Mouse (Mus musculus) hindbrain, embryonic 11.5 days (tissue): ENCODE measurements around the gene Wfikkn1. TPM values are rescaled to one million over a fixed set of nuclear protein-coding genes. Genes with fewer than 3 reads are reported as not detected.
A peak's percentile ranks its signal among the peaks of the same experiment; 100 is the strongest.

Source experiments
- ATAC-seq: fragments of 200-750 bp; cut with Nextera tagmentation; 2 replicates; pipeline ENCODE4 v1.8.0; 2017; ENCODE audit warnings: mild to moderate bottlenecking, moderate TSS enrichment, moderate library complexity; ENCODE audit not compliant: low FRiP score
- DNase-seq: peaks from one replicate; pipeline ENCODE4 v3.0.0-alpha.2; 2015; ENCODE audit warnings: low spot score
- H3K27ac ChIP-seq: fragments of 300-500 bp; sonication (generic); 2 replicates; pipeline ENCODE4 v1.5.1; 2014; ENCODE audit warnings: mild to moderate bottlenecking, low read depth, low read length
- H3K27me3 ChIP-seq: fragments of 300-500 bp; sonication (generic); 2 replicates; pipeline ENCODE4 v1.6.1; 2014; ENCODE audit warnings: mild to moderate bottlenecking, low read length, moderate library complexity, mixed read lengths; ENCODE audit not compliant: control insufficient read depth, insufficient read depth
- H3K36me3 ChIP-seq: fragments of 300-500 bp; sonication (generic); 2 replicates; pipeline ENCODE4 v1.6.1; 2014; ENCODE audit warnings: mild to moderate bottlenecking, low read length, moderate library complexity, mixed read lengths; ENCODE audit not compliant: control insufficient read depth, insufficient read depth
- H3K4me1 ChIP-seq: fragments of 300-500 bp; sonication (generic); replicated peaks from 2 replicates; pipeline ENCODE4 v1.6.1; 2014; ENCODE audit warnings: low read length, mixed read lengths; ENCODE audit not compliant: control insufficient read depth, insufficient read depth
- H3K4me2 ChIP-seq: fragments of 300-500 bp; sonication (generic); replicated peaks from 2 replicates; pipeline ENCODE4 v1.6.1; 2014; ENCODE audit warnings: mild to moderate bottlenecking, low read depth, low read length
- H3K4me3 ChIP-seq: fragments of 300-500 bp; sonication (generic); 2 replicates; pipeline ENCODE4 v1.5.1; 2014; ENCODE audit warnings: low read depth, low read length
- H3K9ac ChIP-seq: fragments of 300-500 bp; sonication (generic); 2 replicates; pipeline ENCODE4 v1.6.1; 2014; ENCODE audit warnings: low read depth, low read length
- H3K9me3 ChIP-seq: fragments of 300-500 bp; sonication (generic); 2 replicates; pipeline ENCODE4 v1.6.1; 2016; ENCODE audit warnings: low read length; ENCODE audit not compliant: control insufficient read depth
- WGBS: fragments of 180-500 bp; shearing (Covaris S2); extraction: QIAGEN DNeasy Blood & Tissue Kit; methylation state at CpG from one replicate; pipeline ENCODE4 v1.1.7; 2014; 5-methylcytosine and 5-hydroxymethylcytosine counted together
- polyA plus RNA-seq: library from polyadenylated mRNA; unstranded; fragments of >200 nt; fragmentation: Nextera tagmentation; extraction: Ambion mirVana; gene quantifications from 2 replicates; pipeline ENCODE4 v1.2.1, GENCODE M21; 2014

The Wfikkn1 gene
- polyA plus RNA-seq, 1 experiment from 2014 or later = 0.71 TPM

- ATAC-seq (no peak), DNase-seq (peak; percentile 72)
- H3K9me3 ChIP-seq = no peaks in the 10 kb centered on the region
- H3K36me3 ChIP-seq = no peaks in the 10 kb centered on the region
- 2% methylated on average over 5 of the region's 5 CpGs for WGBS
- H3K4me3 ChIP-seq = no peak overlapping the region
- H3K9ac ChIP-seq = peak overlapping the region; percentile 37
- no peaks in the 10 kb centered on the region for H3K27me3 ChIP-seq
- H3K27ac ChIP-seq = peak overlapping the region; percentile 89
- no peak overlapping the region for H3K4me2 ChIP-seq
- H3K4me1 ChIP-seq = peaks cover 21% of the 10 kb centered on the region
Observed at GRCm38 (mm10) chr17:25880913-25881641, 419 bp upstream of the Wfikkn1 start.

- no peak for DNase-seq
- WGBS = 68% methylated on average over 8 of the region's 8 CpGs
- Histone ChIP-seq H3K9me3 (no peaks in the 10 kb centered on the region), H3K4me2 (no peak overlapping the region), H3K36me3 (no peaks in the 10 kb centered on the region), H3K4me3 (no peak overlapping the region), H3K27ac (no peak overlapping the region), H3K9ac (no peak overlapping the region), H3K4me1 (peaks cover 21% of the 10 kb centered on the region), H3K27me3 (no peaks in the 10 kb centered on the region)
- no peak for ATAC-seq
Observed at GRCm38 (mm10) chr17:25879750-25880149, 908 bp downstream of the Wfikkn1 start.

- 44% methylated on average over 4 of the region's 4 CpGs for WGBS
- Histone ChIP-seq H3K4me1 (peaks cover 21% of the 10 kb centered on the region), H3K27me3 (no peaks in the 10 kb centered on the region), H3K4me2 (no peak overlapping the region), H3K9ac (no peak overlapping the region), H3K36me3 (no peaks in the 10 kb centered on the region), H3K9me3 (no peaks in the 10 kb centered on the region), H3K4me3 (no peak overlapping the region), H3K27ac (no peak overlapping the region)
- ATAC-seq (no peak), DNase-seq (peak; percentile 56)
Observed at GRCm38 (mm10) chr17:25879261-25879660, 1.4 kb downstream of the Wfikkn1 start.

- no peaks in the 10 kb centered on the region for H3K36me3 ChIP-seq
- H3K4me3 ChIP-seq = no peak overlapping the region
- ATAC-seq = no peak
- no peak overlapping the region for H3K27ac ChIP-seq
- no peaks in the 10 kb centered on the region for H3K9me3 ChIP-seq
- no peak overlapping the region for H3K9ac ChIP-seq
- peaks cover 21% of the 10 kb centered on the region for H3K4me1 ChIP-seq
- no peak overlapping the region for H3K4me2 ChIP-seq
- no peaks in the 10 kb centered on the region for H3K27me3 ChIP-seq
- 87% methylated on average over 19 of the region's 19 CpGs for WGBS
- no peak for DNase-seq
Observed at GRCm38 (mm10) chr17:25878611-25879180, 2.0 kb downstream of the Wfikkn1 start.

- no peak overlapping the region for H3K4me3 ChIP-seq
Observed at GRCm38 (mm10) chr17:25877741-25878610, 2.7 kb downstream of the Wfikkn1 start.

GRCm38 (mm10) chr17:25877025-25877424 lies 3.6 kb downstream of the Wfikkn1 start:
- Histone ChIP-seq H3K4me3 (no peak overlapping the region), H3K9ac (no peak overlapping the region), H3K4me2 (0 out of 2 replicates have a peak overlapping the region, but pooled peaks have one; percentile 5), H3K27ac (no peak overlapping the region), H3K27me3 (no peaks in the 10 kb centered on the region), H3K4me1 (peaks cover 19% of the 10 kb centered on the region), H3K36me3 (no peaks in the 10 kb centered on the region), H3K9me3 (no peaks in the 10 kb centered on the region)
- ATAC-seq (no peak), DNase-seq (no peak)
- WGBS = 95% methylated on average over 3 of the region's 3 CpGs

More at GRCm38 (mm10) chr17:25877741-25878610, 2.7 kb downstream of the Wfikkn1 start:
- H3K27me3 ChIP-seq = no peaks in the 10 kb centered on the region
- no peak overlapping the region for H3K4me2 ChIP-seq
- DNase-seq (no peak), ATAC-seq (no peak)
- no peak overlapping the region for H3K27ac ChIP-seq
- no peak overlapping the region for H3K9ac ChIP-seq
- H3K9me3 ChIP-seq = no peaks in the 10 kb centered on the region
- WGBS = 92% methylated on average over 32 of the region's 32 CpGs
- H3K4me1 ChIP-seq = peaks cover 21% of the 10 kb centered on the region
- no peaks in the 10 kb centered on the region for H3K36me3 ChIP-seq

GRCm38 (mm10) chr17:25876347-25876915 lies 4.2 kb downstream of the Wfikkn1 start:
- Histone ChIP-seq H3K4me1 (peaks cover 14% of the 10 kb centered on the region), H3K4me3 (peak overlapping the region; percentile 79), H3K9me3 (no peaks in the 10 kb centered on the region), H3K27me3 (no peaks in the 10 kb centered on the region), H3K27ac (no peak overlapping the region), H3K36me3 (no peaks in the 10 kb centered on the region), H3K9ac (peak overlapping the region; percentile 83), H3K4me2 (peak overlapping the region; percentile 71)
- no peak for DNase-seq
- ATAC-seq = no peak
- WGBS = 54% methylated on average over 10 of the region's 10 CpGs
